Mouse (Mus musculus): ENCODE results near the gene Sim1. TPM values are rescaled to one million over a fixed set of nuclear protein-coding genes. Genes with fewer than 3 reads are reported as not detected.
A peak's percentile ranks its signal among the peaks of the same experiment; 100 is the strongest.

The Sim1 gene
- 0.96 and 1.1 TPM in 2 replicates for polyA plus RNA-seq (2015; fragmentation: Nextera tagmentation; extraction: Ambion mirVana)

DNA sequence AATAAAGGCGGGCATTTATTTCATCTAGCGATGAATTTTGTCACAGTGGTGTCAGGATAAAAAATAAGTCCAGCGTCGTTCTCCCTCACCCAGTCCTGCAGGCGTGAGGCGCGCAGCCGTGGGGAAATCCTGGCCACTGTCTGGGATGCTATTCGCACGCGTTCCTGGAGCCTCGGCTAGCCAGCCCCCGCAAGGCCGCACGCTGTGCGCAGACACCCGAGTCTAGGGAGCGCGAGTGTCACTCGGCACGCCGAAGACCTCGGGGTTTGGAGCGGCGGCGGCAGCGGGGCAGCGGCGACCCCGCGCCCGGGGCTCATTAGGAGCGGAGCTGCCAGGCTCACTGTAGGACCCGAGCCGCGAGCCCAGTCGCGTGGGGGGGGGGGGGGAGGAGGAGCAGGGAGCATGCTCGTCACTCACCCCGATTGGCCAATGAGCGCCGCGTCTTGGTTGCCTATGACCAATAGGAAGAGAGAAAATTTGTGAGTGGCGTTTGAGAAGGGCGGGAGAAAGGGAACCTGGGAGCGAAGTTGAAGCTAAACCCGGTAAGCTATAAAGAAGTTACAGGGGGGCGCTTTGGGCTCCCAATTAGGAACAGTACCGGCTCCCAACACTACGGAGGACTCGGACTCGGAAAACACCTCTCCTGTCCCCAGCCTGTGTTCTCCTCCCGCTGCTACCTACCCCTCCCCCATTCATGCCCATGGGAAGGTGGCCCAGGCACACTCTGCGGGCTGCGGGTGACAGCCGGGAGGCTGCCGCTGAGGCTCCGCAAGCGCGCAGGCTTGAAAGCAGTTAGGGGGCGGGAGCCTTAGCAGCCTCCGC is at the start of gene Sim1:
Sim1 (plus strand) TSS at position 585 of the 822 bp plus-strand sequence.
- Histone ChIP-seq H3K36me3 (no peaks in the 10 kb centered on the region), H3K9me3 (no peaks in the 10 kb centered on the region), H3K9ac (no peak within 1 kb of the TSS), H3K27me3 (peaks cover 82% of the 10 kb centered on the region), H3K4me1 (peaks cover 30% of the 10 kb centered on the region), H3K4me2 (peak within 1 kb of the TSS; percentile 87), H3K27ac (no peak within 1 kb of the TSS), H3K4me3 (peak within 1 kb of the TSS; percentile 53)
- WGBS: under 1% methylated on average over 61 of the region's 62 CpGs
- ATAC-seq (ENCODE audit: insufficient number of reproducible peaks, low FRiP score, low TSS enrichment, low read depth): peak; percentile 83

DNA sequence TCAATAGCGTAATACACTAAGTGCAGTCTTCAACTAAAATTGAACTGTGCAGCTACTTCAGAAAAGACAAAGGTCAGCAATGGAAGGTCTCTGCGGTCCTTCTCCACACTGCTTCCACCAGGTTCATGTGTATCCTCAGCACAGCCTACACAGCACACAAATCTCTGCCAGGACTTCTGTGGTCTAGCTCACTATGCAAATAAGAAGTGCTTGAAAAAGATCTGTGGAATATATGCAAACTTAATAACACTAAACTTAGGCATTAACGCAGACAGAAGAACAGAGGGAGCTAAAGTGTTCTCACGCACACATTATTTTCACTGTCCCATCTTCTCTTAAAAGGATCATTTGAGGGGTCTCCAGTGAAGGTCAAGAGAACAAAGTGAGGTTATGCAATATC is 26.4 kb upstream of the Sim1 start:
- Histone ChIP-seq H3K27ac (no peak overlapping the region), H3K4me1 (no peaks in the 10 kb centered on the region), H3K36me3 (no peaks in the 10 kb centered on the region), H3K9me3 (no peaks in the 10 kb centered on the region), H3K4me3 (no peak overlapping the region), H3K9ac (no peak overlapping the region), H3K4me2 (no peak overlapping the region), H3K27me3 (no peaks in the 10 kb centered on the region)
- no peak for ATAC-seq (ENCODE audit: insufficient number of reproducible peaks, low FRiP score, low TSS enrichment, low read depth)
- WGBS: 59% methylated on average over 4 of the region's 4 CpGs

DNA sequence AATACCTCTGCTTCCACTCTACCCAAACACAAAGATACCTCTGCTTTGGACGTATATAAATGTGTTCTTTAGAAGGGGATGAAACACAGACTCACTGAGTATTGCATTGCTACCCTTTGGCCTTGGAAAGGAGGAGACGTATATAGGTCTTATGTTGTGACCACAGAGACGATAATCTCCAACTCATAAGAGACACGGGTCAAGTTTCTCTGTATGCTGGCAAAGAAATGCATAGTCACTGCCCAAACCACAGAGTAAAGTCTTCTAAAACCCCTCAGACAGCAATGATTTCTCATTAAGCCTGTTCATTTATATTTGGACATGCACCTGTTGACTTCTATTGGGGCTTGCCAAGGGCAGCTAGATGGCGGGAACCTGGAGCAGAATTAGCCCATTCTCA is 17.6 kb upstream of the Sim1 start:
- 74% methylated on average over 5 of the region's 5 CpGs for WGBS
- H3K36me3 ChIP-seq: no peaks in the 10 kb centered on the region
- H3K4me2 ChIP-seq: no peak overlapping the region
- no peaks in the 10 kb centered on the region for H3K27me3 ChIP-seq
- H3K4me3 ChIP-seq: no peak overlapping the region
- H3K4me1 ChIP-seq: no peaks in the 10 kb centered on the region
- no peaks in the 10 kb centered on the region for H3K9me3 ChIP-seq
- no peak for ATAC-seq (ENCODE audit: insufficient number of reproducible peaks, low FRiP score, low TSS enrichment, low read depth)
- H3K9ac ChIP-seq: no peak overlapping the region
- H3K27ac ChIP-seq: no peak overlapping the region

DNA sequence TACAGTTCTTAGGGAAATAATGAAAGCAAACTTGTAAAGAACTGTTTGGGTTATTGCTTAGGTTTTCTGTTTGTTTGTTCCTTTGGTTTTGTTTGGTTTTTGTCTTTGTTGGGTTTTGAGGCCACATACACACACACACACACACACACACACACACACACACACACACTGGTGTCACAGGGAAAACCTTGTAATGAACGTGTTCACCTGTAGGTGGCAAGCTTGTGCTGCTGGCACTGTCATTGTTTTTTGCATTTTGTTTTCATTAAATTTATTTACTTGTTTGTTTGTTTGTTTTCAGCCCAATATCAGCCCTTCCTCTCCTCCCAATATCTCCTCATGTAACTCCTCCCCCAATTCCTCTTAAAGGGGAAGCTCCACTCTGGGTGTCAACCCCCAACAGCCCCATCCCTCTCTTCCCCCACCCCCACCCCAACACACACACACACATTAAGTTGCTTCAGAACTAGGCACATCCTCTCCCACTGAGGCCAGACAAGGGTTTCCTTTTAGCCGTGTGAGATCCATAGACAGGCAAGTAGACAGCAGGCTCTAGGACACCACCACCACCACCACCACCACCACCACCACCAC is 13.0 kb upstream of the Sim1 start:
- Histone ChIP-seq H3K27me3 (no peaks in the 10 kb centered on the region), H3K9me3 (no peaks in the 10 kb centered on the region), H3K4me1 (no peaks in the 10 kb centered on the region), H3K9ac (no peak overlapping the region), H3K4me3 (no peak overlapping the region), H3K27ac (no peak overlapping the region), H3K4me2 (no peak overlapping the region), H3K36me3 (no peaks in the 10 kb centered on the region)
- WGBS: 12% methylated on average over 2 of the region's 2 CpGs
- no peak for ATAC-seq (ENCODE audit: insufficient number of reproducible peaks, low FRiP score, low TSS enrichment, low read depth)

DNA sequence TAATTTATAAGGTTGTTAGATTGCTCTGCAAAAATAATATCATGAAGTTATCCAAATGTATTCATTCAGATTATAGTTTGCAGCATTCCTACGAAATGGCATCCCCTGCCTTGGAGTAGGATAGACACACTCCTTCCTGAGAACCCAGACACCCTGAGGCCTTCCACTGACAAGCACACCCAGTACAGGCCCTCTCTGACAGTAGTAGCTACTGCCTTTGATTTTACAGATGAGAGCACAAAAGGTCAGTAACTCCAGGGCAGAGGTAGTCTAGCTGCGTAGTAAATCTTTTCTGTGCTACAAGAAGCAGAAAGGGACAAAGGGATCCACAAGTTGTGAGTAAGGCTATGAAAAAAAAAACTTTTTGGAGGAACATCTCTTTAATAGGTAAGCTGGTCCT is 12.2 kb upstream of the Sim1 start:
- no peaks in the 10 kb centered on the region for H3K4me1 ChIP-seq
- H3K27ac ChIP-seq: no peak overlapping the region
- no peak overlapping the region for H3K4me3 ChIP-seq
- no peak overlapping the region for H3K9ac ChIP-seq
- H3K36me3 ChIP-seq: no peaks in the 10 kb centered on the region
- no peak overlapping the region for H3K4me2 ChIP-seq
- no peaks in the 10 kb centered on the region for H3K27me3 ChIP-seq
- WGBS: 70% methylated on average over 2 of the region's 2 CpGs
- ATAC-seq (ENCODE audit: insufficient number of reproducible peaks, low FRiP score, low TSS enrichment, low read depth): no peak
- no peaks in the 10 kb centered on the region for H3K9me3 ChIP-seq

DNA sequence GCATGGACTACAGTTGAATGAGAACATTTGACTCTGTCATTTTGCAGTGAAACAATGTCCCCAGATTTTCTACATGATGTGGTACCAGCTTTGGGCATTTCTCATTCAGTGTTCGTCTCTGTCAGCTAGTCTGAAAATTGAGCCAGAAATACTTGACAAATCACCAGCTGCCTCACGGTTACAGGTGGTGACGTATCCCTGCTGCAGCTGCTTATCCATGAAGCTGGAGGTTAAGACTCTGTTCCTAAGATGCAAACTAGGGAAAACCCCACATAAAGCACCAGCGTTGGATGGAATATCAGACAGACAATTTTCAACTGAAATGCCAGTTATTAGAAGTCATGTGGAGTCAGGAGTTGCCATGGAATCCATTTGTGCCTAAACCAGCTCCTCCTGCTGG is 8.2 kb upstream of the Sim1 start:
- Histone ChIP-seq H3K9ac (no peak overlapping the region), H3K9me3 (no peaks in the 10 kb centered on the region), H3K27me3 (peaks cover 25% of the 10 kb centered on the region), H3K4me2 (no peak overlapping the region), H3K27ac (no peak overlapping the region), H3K36me3 (no peaks in the 10 kb centered on the region), H3K4me3 (no peak overlapping the region), H3K4me1 (no peaks in the 10 kb centered on the region)
- ATAC-seq (ENCODE audit: insufficient number of reproducible peaks, low FRiP score, low TSS enrichment, low read depth): no peak
- WGBS: 49% methylated on average over 4 of the region's 4 CpGs

DNA sequence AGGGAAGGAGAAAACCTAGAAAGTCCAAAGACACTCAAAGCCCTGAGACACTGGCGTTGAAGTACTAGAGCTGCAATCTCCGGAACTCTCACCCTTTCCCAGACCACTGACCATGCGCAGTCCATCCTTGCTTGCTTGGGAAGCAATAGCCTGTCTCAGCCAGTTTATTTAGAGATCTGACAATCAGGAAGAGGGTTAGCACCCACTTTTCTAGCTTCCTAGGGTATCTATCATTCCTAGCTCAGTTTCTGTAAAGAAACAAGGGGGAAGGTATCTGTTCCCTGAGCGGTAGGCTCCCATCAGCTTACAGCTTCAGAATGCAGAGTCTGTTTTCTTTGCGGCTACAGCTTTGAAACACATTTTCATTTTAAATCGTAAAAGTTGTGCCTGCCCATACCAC is 3.9 kb upstream of the Sim1 start:
- no peak overlapping the region for H3K9ac ChIP-seq
- H3K27ac ChIP-seq: no peak overlapping the region
- no peaks in the 10 kb centered on the region for H3K9me3 ChIP-seq
- ATAC-seq (ENCODE audit: insufficient number of reproducible peaks, low FRiP score, low TSS enrichment, low read depth): no peak
- no peak overlapping the region for H3K4me3 ChIP-seq
- 20% methylated on average over 6 of the region's 6 CpGs for WGBS
- no peak overlapping the region for H3K4me2 ChIP-seq
- H3K36me3 ChIP-seq: no peaks in the 10 kb centered on the region
- H3K27me3 ChIP-seq: peaks cover 66% of the 10 kb centered on the region
- H3K4me1 ChIP-seq: peaks cover 28% of the 10 kb centered on the region

DNA sequence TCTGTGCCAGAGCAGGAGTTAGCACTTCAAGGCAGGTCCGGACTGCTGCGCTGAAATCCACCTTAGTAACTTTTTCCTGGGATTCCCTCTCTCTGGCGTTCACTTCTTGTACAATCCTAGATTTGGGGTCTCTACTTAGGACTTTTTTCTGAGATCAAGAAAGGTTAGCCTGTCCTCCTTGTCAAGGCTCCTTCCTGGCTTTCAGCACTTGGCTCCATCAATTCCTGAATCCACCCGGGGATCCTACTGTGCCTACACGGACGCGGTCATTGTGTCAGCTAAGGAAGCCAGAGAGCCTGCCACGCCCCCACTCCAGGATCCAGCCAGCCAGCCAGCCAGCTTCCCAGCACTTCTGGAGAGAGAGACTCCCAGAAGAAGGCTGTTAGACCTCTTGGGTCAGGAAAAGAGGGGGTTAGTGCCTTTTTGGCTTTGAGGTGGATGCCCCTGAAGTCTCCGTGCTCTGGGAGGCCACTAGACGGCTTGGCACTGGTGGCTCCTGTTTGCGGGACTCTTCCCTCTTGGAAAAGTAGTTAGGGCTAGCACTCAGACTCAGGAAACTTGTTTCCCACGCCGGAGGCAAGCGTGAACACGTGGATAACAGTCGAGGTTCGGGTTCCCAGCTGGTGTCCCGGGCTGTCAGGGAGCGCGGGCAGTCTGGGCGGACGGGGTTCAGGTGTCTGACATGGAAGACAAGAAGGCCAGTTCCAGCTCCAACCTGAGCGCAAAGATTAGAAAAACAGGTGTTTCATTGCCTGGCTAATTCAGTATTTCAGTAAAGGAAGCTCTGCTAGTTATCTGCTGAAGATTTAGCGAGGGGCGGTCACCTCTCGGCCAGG is 2.5 kb upstream of the Sim1 start:
- H3K9ac ChIP-seq: no peak overlapping the region
- under 1% methylated on average over 26 of the region's 26 CpGs for WGBS
- peaks cover 73% of the 10 kb centered on the region for H3K27me3 ChIP-seq
- no peak overlapping the region for H3K4me2 ChIP-seq
- no peaks in the 10 kb centered on the region for H3K36me3 ChIP-seq
- ATAC-seq (ENCODE audit: insufficient number of reproducible peaks, low FRiP score, low TSS enrichment, low read depth): no peak
- no peak overlapping the region for H3K4me3 ChIP-seq
- no peaks in the 10 kb centered on the region for H3K9me3 ChIP-seq
- H3K4me1 ChIP-seq: peaks cover 28% of the 10 kb centered on the region
- no peak overlapping the region for H3K27ac ChIP-seq

DNA sequence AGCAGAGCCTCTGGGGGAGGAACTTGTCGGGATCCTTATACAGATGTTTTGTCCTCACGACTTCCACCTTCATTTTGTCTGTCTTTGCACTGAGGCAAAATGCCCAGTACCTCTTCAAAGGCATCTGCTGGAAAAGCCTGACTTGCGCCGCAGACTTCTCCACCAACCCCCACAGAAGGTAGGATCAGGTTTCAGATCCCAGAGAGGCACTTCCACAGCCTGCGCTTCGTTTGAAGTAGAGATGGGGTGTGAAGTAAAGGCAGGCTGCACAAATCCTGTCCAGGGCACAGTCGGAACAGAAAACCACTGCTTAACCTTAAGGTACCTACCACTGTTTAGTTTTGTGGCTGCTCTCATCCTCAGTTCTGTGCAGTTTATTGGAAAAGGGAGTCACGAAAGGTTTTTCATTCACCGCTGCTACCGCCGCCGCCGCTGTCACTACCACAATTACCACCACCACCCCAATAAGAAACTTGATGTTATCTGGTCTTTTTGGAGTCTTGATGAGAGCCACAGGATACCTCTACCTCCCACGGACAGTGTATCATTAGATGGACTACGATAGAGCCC is 1.7 kb upstream of the Sim1 start:
- WGBS: 4% methylated on average over 15 of the region's 15 CpGs
- no peaks in the 10 kb centered on the region for H3K36me3 ChIP-seq
- H3K4me1 ChIP-seq: peaks cover 28% of the 10 kb centered on the region
- H3K27me3 ChIP-seq: peaks cover 79% of the 10 kb centered on the region
- no peak overlapping the region for H3K4me3 ChIP-seq
- no peak for ATAC-seq (ENCODE audit: insufficient number of reproducible peaks, low FRiP score, low TSS enrichment, low read depth)
- no peak overlapping the region for H3K27ac ChIP-seq
- no peaks in the 10 kb centered on the region for H3K9me3 ChIP-seq
- no peak overlapping the region for H3K9ac ChIP-seq
- H3K4me2 ChIP-seq: no peak overlapping the region

DNA sequence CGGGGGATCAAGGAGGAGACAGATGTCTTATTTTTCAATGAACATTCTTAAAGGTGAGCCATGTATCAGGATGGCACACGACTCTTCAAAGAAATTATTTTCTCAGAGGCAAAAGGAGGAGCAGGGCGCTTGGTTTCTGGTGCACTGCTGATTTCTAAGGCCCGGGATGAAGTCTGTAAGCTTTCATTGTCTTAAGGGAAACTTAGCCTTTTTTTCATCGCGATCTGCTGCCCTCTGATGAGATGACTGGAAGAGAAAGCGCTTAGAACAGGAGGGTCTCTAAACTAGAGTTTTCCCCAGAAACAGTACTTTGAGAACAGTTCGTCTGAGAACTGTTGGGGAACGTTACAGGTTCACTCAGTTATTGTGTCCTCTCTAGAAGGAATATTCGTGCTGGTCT is 1.0 kb upstream of the Sim1 start:
- no peak overlapping the region for H3K27ac ChIP-seq
- H3K9me3 ChIP-seq: no peaks in the 10 kb centered on the region
- WGBS: 7% methylated on average over 10 of the region's 10 CpGs
- no peak for ATAC-seq (ENCODE audit: insufficient number of reproducible peaks, low FRiP score, low TSS enrichment, low read depth)
- peak overlapping the region; percentile 53; the same call in 1 of the 2 replicates for H3K4me3 ChIP-seq
- H3K36me3 ChIP-seq: no peaks in the 10 kb centered on the region
- H3K27me3 ChIP-seq: peaks cover 85% of the 10 kb centered on the region
- peaks cover 30% of the 10 kb centered on the region for H3K4me1 ChIP-seq
- H3K9ac ChIP-seq: no peak overlapping the region
- no peak overlapping the region for H3K4me2 ChIP-seq

DNA sequence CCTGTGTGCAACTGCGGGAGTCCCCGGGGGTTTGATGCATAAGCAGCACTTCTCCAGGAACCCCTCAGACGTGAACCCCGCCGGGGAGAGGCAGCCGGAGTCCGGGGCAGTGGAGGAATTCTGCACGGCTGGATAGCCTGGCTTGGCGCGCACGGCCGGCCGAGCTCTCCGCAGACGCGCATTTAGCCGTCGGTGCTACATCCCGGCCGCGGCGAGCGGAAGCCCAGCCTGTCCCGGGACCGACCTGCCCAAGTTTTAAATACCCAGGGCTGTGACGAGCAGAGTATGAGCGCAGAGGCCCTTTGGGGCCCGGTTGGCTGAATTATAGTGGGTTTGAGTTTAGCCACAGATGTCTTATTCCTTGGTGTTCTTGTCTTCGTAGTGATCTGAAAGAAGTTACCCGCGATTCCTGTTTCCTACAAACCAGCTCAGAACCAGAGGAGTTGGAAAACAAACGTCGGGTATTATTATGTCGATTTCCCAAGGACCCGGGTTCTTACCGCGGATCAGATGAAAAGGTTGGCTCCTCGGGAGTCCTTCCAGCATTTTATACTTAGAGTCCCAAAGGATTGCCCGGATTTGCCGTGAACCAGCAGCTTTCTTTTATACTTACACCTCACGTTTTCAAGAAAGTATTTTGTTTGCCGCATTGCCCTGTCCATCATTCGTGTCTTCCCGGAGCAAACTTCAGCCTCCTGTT is 687 bp downstream of the Sim1 start:
- no peak for ATAC-seq (ENCODE audit: insufficient number of reproducible peaks, low FRiP score, low TSS enrichment, low read depth)
- 1% methylated on average over 44 of the region's 44 CpGs for WGBS
- no peak overlapping the region for H3K9ac ChIP-seq

More for the DNA sequence above, 687 bp downstream of the Sim1 start:
- H3K4me1 ChIP-seq: peaks cover 30% of the 10 kb centered on the region
- H3K36me3 ChIP-seq: no peaks in the 10 kb centered on the region
- peak overlapping the region; percentile 53 for H3K4me3 ChIP-seq
- H3K27ac ChIP-seq: no peak overlapping the region
- H3K9me3 ChIP-seq: no peaks in the 10 kb centered on the region
- peak overlapping the region; percentile 87 for H3K4me2 ChIP-seq
- H3K27me3 ChIP-seq: peaks cover 81% of the 10 kb centered on the region
